Mouse (Mus musculus) limb, embryonic 10.5 days (tissue): ENCODE data around the gene Tmed6. TPM values are rescaled to one million over a fixed set of nuclear protein-coding genes. Genes with fewer than 3 reads are reported as not detected.

Source experiments
- DNase-seq: peaks from one replicate; pipeline ENCODE4 v3.0.0-alpha.2; 2017; ENCODE audit warnings: low spot score
- H3K27ac ChIP-seq: fragments of 300-500 bp; sonication (generic); 2 replicates; pipeline ENCODE4 v1.5.1; 2016; ENCODE audit warnings: mild to moderate bottlenecking
- H3K27me3 ChIP-seq: fragments of 300-500 bp; sonication (generic); 2 replicates; pipeline ENCODE4 v1.6.1; 2016; ENCODE audit warnings: low read depth, mild to moderate bottlenecking; ENCODE audit not compliant: poor library complexity, severe bottlenecking
- H3K36me3 ChIP-seq: fragments of 300-500 bp; sonication (generic); 2 replicates; pipeline ENCODE4 v1.6.1; 2016; ENCODE audit warnings: mild to moderate bottlenecking, moderate library complexity
- H3K4me1 ChIP-seq: fragments of 300-500 bp; sonication (generic); 2 replicates; pipeline ENCODE4 v1.6.1; 2016
- H3K4me3 ChIP-seq: fragments of 300-500 bp; sonication (generic); 2 replicates; pipeline ENCODE4 v1.5.1; 2016; ENCODE audit warnings: mild to moderate bottlenecking, moderate library complexity
- H3K9me3 ChIP-seq: fragments of 300-500 bp; sonication (generic); replicated peaks from 2 replicates; pipeline ENCODE4 v1.6.1; 2016; ENCODE audit warnings: mild to moderate bottlenecking
- WGBS: fragments of 180-500 bp; shearing (Covaris S2); methylation state at CpG from one replicate; pipeline ENCODE4 v1.1.7; 2016; 5-methylcytosine and 5-hydroxymethylcytosine counted together
- microRNA-seq: library from miRNA; unstranded; fragments of <30 nt; microRNA quantifications from one replicate; pipeline ENCODE4, GENCODE M21; 2017
- polyA plus RNA-seq: library from polyadenylated mRNA; unstranded; fragments of >200 nt; fragmentation: Nextera tagmentation; extraction: Ambion mirVana; gene quantifications from 2 replicates; pipeline ENCODE4 v1.2.1, GENCODE M21; 2016

Tmed6 gene
- polyA plus RNA-seq, 1 experiment from 2014 or later: 0.34 TPM

DNA sequence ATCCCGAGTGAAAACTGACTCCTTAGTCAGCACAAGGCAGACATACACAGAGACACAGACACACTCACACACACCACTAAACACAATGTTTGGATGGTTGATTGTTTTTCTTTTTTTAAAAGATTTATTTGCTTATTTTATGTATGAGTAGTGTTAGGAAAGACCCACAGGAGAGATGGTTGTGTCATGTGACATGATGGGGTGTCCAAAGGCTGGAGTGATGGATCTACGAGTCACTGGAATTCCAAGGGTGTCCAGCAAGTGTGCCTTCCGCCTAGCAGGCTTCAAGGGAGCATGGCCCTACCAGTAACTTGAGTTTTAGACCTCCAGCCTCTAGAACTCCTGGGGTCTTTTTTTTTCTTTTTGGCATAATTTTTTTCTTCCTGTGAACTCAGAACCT lies 36.1 kb downstream of the Tmed6 start:
- 84% methylated on average over 3 of the region's 3 CpGs for WGBS
- H3K36me3 ChIP-seq: no peaks in the 10 kb centered on the region
- H3K4me3 ChIP-seq: no peak overlapping the region
- H3K27ac ChIP-seq: no peak overlapping the region
- no peak for DNase-seq
- H3K4me1 ChIP-seq: peaks cover 25% of the 10 kb centered on the region
- no peaks in the 10 kb centered on the region for H3K9me3 ChIP-seq
- H3K27me3 ChIP-seq: no peaks in the 10 kb centered on the region

DNA sequence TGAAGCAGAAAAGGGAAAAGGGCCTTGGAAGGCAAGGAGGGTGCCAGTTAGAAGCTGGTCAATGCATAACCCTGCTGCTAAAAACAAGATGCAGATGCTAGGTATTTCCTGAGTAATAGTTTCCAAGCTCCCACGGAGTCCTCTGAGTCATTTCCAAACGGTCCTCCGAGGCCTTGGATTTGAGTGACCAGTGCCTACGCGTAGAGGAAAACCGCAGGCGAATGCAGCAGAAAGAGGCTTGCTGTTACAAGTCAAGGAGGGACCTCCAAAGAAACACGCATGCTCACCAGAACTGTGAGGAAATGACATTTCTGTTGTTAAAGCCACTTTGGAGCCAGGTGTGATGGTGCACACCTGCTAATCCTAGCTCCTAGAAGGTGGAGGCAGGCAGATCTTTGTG lies 42.0 kb downstream of the Tmed6 start:
- Histone ChIP-seq H3K9me3 (no peaks in the 10 kb centered on the region), H3K27ac (no peak overlapping the region), H3K36me3 (no peaks in the 10 kb centered on the region), H3K4me1 (no peaks in the 10 kb centered on the region), H3K27me3 (no peaks in the 10 kb centered on the region), H3K4me3 (no peak overlapping the region)
- no peak for DNase-seq
- 90% methylated on average over 8 of the region's 8 CpGs for WGBS

DNA sequence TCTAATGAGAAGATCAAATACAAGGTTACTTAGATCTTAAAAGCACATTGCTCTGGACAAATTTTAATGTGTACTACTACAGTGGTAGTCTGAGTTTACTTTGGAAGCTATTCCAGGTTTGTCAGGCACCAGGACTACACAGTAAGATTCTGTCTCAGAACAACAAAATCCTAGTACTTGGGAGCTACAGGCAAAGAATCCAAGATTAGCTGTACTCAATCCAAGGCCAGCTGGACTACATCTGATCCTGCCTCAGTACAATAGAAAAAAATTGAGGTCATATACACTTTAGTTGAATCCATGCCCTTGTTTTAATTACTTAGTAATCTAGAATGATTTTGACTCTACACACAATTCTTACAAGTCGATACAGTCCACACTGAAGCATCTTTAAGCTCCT lies 50.5 kb downstream of the Tmed6 start:
- 96% methylated on average over 1 of the region's 1 CpGs for WGBS
- Histone ChIP-seq H3K36me3 (peaks cover 37% of the 10 kb centered on the region), H3K27me3 (no peaks in the 10 kb centered on the region), H3K27ac (no peak overlapping the region), H3K4me1 (no peaks in the 10 kb centered on the region), H3K9me3 (no peaks in the 10 kb centered on the region), H3K4me3 (no peak overlapping the region)
- no peak for DNase-seq

DNA sequence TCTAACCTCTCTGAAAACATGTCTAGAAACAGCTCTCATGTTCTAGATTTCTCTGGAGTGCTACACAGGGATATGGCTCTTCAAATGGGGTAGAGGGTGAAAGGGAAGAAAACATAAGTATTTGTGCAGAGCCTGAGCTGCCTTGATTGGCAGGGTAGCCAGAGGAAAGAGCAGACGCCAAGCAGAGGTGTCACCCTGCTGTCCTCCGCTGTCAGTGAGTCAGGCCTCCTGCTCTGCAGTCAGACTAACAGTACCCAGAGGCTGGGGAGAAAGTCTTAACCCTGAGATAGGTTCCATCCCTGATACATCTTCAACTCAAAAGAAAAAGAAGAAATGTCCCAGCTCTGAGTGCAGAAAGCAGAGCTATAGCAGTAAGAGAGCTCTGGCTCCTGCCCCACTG lies 52.8 kb downstream of the Tmed6 start:
- Histone ChIP-seq H3K4me3 (no peak overlapping the region), H3K27me3 (no peaks in the 10 kb centered on the region), H3K9me3 (no peaks in the 10 kb centered on the region), H3K4me1 (no peaks in the 10 kb centered on the region), H3K36me3 (peaks cover 59% of the 10 kb centered on the region), H3K27ac (no peak overlapping the region)
- no peak for DNase-seq
- 79% methylated on average over 2 of the region's 2 CpGs for WGBS

Small RNA genes within 50 kb of the gene (microRNA-seq; reads per million reads assigned to microRNA genes)
- 1.8 reads per million for gene Mir7075

Other genes with a start within 250 kb of the Tmed6 start
- gene Has3, start 195.4 kb downstream of the Tmed6 start, polyA plus RNA-seq: 0.06 and 0.13 TPM in 2 replicates
- 84.7 and 107 TPM in 2 replicates for gene Utp4, start 172.0 kb downstream of the Tmed6 start, polyA plus RNA-seq
- gene Sntb2, start 129.9 kb downstream of the Tmed6 start, polyA plus RNA-seq: 15.8 and 15.9 TPM in 2 replicates
- 56.4 and 67.5 TPM in 2 replicates for gene Vps4a, start 34.4 kb downstream of the Tmed6 start, polyA plus RNA-seq
- gene Pdf, start 17.0 kb downstream of the Tmed6 start, polyA plus RNA-seq: 61.1 and 64.5 TPM in 2 replicates
- gene Cog8, start 9.0 kb downstream of the Tmed6 start, polyA plus RNA-seq: 41.8 and 46.1 TPM in 2 replicates
- 122 and 143 TPM in 2 replicates for gene Nip7, start 8.8 kb downstream of the Tmed6 start, polyA plus RNA-seq
- gene Terf2, start 30.9 kb upstream of the Tmed6 start, polyA plus RNA-seq: 16.4 and 18.1 TPM in 2 replicates
- gene Cyb5b, start 85.0 kb upstream of the Tmed6 start, polyA plus RNA-seq: 126 and 128 TPM in 2 replicates
- gene Nfat5, start 227.8 kb upstream of the Tmed6 start, polyA plus RNA-seq: 10.0 and 13.0 TPM in 2 replicates